Mouse (Mus musculus): ENCODE measurements around the gene Gm17660. TPM values are rescaled to one million over a fixed set of nuclear protein-coding genes. Genes with fewer than 3 reads are reported as not detected.

Gene Gm17660
- total RNA-seq, 2 experiments from 2014 or later: not detected

- DNase-seq: no peak
- intact Hi-C loops (cut with DNase I): no loop called here
These were observed 12.3 kb upstream of the Gm17660 start for GRCm38 (mm10) chr5:104089751-104090150.

GRCm38 (mm10) chr5:104085366-104085765 lies 8.0 kb upstream of the Gm17660 start:
- no peak for DNase-seq
- intact Hi-C loops (cut with DNase I): no loop called here

GRCm38 (mm10) chr5:104080736-104081135 lies 3.3 kb upstream of the Gm17660 start:
- intact Hi-C loops (cut with DNase I): no loop called here

GRCm38 (mm10) chr5:104076361-104076760 lies 1.0 kb downstream of the Gm17660 start:
- peak; percentile 29 for DNase-seq
- intact Hi-C loops (cut with DNase I): loop anchor here (10.0 kb wide), 1 partner anchor 258 kb away; no protein-coding TSS in a partner anchor

More at GRCm38 (mm10) chr5:104080736-104081135, 3.3 kb upstream of the Gm17660 start:
- no peak for DNase-seq

- intact Hi-C loops (cut with DNase I): loop anchor here (10.0 kb wide), 1 partner anchor 260 kb away; no protein-coding TSS in a partner anchor
- DNase-seq: peak; percentile 78
These were observed 3.0 kb downstream of the Gm17660 start for GRCm38 (mm10) chr5:104074388-104074787.

GRCm38 (mm10) chr5:104073602-104074001 lies 3.8 kb downstream of the Gm17660 start:
- no peak for DNase-seq
- intact Hi-C loops (cut with DNase I): loop anchor here (10.0 kb wide), 1 partner anchor 261 kb away; no protein-coding TSS in a partner anchor

- intact Hi-C loops (cut with DNase I): loop anchor here (10.0 kb wide), 1 partner anchor 262 kb away; no protein-coding TSS in a partner anchor
- DNase-seq: no peak
These were observed 5.0 kb downstream of the Gm17660 start for GRCm38 (mm10) chr5:104072272-104072886.

GRCm38 (mm10) chr5:104071048-104071447 lies 6.4 kb downstream of the Gm17660 start:
- no peak for DNase-seq
- intact Hi-C loops (cut with DNase I): loop anchor here (10.0 kb wide), 1 partner anchor 264 kb away; no protein-coding TSS in a partner anchor

GRCm38 (mm10) chr5:104068751-104069150 lies 8.7 kb downstream of the Gm17660 start:
- peak; percentile 23 for DNase-seq
- intact Hi-C loops (cut with DNase I): no loop called here

GRCm38 (mm10) chr5:104062773-104063551 lies 14.4 kb downstream of the Gm17660 start:
- intact Hi-C loops (cut with DNase I): no loop called here
- no peak for DNase-seq

- intact Hi-C loops (cut with DNase I): no loop called here
- no peak for DNase-seq
These were observed 15.3 kb downstream of the Gm17660 start for GRCm38 (mm10) chr5:104061936-104062772.

- intact Hi-C loops (cut with DNase I): no loop called here
- no peak for DNase-seq
These were observed 17.0 kb downstream of the Gm17660 start for GRCm38 (mm10) chr5:104060429-104060828.

GRCm38 (mm10) chr5:104059628-104060027 lies 17.8 kb downstream of the Gm17660 start:
- no peak for DNase-seq
- intact Hi-C loops (cut with DNase I): no loop called here

GRCm38 (mm10) chr5:104058021-104058420 lies 19.4 kb downstream of the Gm17660 start:
- DNase-seq: peak; percentile 55
- intact Hi-C loops (cut with DNase I): no loop called here

- intact Hi-C loops (cut with DNase I): no loop called here
- DNase-seq: no peak
These were observed 21.1 kb downstream of the Gm17660 start for GRCm38 (mm10) chr5:104056295-104056694.

GRCm38 (mm10) chr5:104055816-104056215 lies 21.6 kb downstream of the Gm17660 start:
- no peak for DNase-seq
- intact Hi-C loops (cut with DNase I): no loop called here

GRCm38 (mm10) chr5:104054938-104055337 lies 22.5 kb downstream of the Gm17660 start:
- no peak for DNase-seq
- intact Hi-C loops (cut with DNase I): no loop called here

- intact Hi-C loops (cut with DNase I): no loop called here
- no peak for DNase-seq
These were observed 24.5 kb downstream of the Gm17660 start for GRCm38 (mm10) chr5:104052956-104053355.

GRCm38 (mm10) chr5:104048139-104048538 lies 29.3 kb downstream of the Gm17660 start:
- DNase-seq: no peak
- intact Hi-C loops (cut with DNase I): no loop called here

GRCm38 (mm10) chr5:104047200-104048105 lies 30.0 kb downstream of the Gm17660 start:
- DNase-seq: no peak
- intact Hi-C loops (cut with DNase I): no loop called here
